Comparison of ENCODE assay signal across 24 mouse cellular contexts in the genomic region with DNA sequence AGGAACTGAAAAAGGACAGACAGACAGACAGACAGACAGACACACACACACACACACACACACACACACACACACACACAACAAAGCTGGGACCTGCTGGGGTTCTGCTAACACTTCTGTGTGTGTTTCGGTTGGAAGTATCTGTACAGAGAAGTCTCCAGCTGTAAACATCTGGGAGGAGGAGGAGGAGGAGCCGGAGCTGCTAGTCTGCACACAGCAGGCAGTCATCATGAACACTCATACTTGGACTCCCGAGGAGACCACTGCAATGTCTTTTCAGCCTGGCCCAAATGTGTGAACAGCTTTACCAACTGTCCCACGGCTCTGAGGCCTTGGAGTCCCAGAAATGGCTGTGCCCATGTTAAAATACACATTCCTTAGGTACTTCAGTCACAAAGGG. TPM values are rescaled to one million over a fixed set of nuclear protein-coding genes. Genes with fewer than 3 reads are reported as not detected.
DNase-seq lines count a peak whose midpoint lies in the region; ATAC-seq and TF ChIP-seq lines count a peak whose summit lies in the region.
"Had no signal": no experiment of that assay in that cellular context is flagged by ENCODE, and none has a peak within 500 bp of the region (broad histone marks: within the 10 kb centered on the region; RNA-seq: fewer than 3 reads in every experiment).

No protein-coding gene starts in this region.

- H3K4me1 ChIP-seq in intestine, embryonic 15.5 days (replicated peaks), result no peaks in the 10 kb centered on the region
- no peaks in the 10 kb centered on the region for H3K4me1 ChIP-seq in intestine, postnatal 0 days (replicated peaks; ENCODE audit: control insufficient read depth, insufficient read depth, low read length)
- H3K4me1 ChIP-seq in lung, embryonic 15.5 days, result peaks cover 13% of the 10 kb centered on the region; the same call in 1 of the 2 replicates
- no peaks in the 10 kb centered on the region for H3K4me1 ChIP-seq in lung, postnatal 0 days (ENCODE audit: insufficient read depth, low read depth, low read length)
- H3K4me1 ChIP-seq in midbrain, postnatal 0 days (ENCODE audit: insufficient read depth, low read length), result no peaks in the 10 kb centered on the region
- H3K4me1 ChIP-seq: forebrain, embryonic 10.5 days; hindbrain, embryonic 13.5 days; megakaryocyte, embryonic 14.5 days; midbrain, embryonic 15.5 days; neural tube, embryonic 13.5 days had no signal

- no peaks in the 10 kb centered on the region for H3K27me3 ChIP-seq in intestine, embryonic 15.5 days (replicated peaks)
- H3K27me3 ChIP-seq in intestine, postnatal 0 days (replicated peaks; ENCODE audit: control insufficient read depth, insufficient read depth, low read length), result no peaks in the 10 kb centered on the region
- no peaks in the 10 kb centered on the region for H3K27me3 ChIP-seq in lung, embryonic 15.5 days
- H3K27me3 ChIP-seq in lung, postnatal 0 days (replicated peaks; ENCODE audit: insufficient read depth, low read length), result no peaks in the 10 kb centered on the region
- H3K27me3 ChIP-seq in midbrain, postnatal 0 days (ENCODE audit: insufficient read depth, low read length), result no peaks in the 10 kb centered on the region
- H3K27me3 ChIP-seq: hindbrain, embryonic 13.5 days; megakaryocyte, embryonic 14.5 days; midbrain, embryonic 15.5 days; neural tube, embryonic 13.5 days had no signal

- H3K27ac ChIP-seq in intestine, embryonic 15.5 days, result no peak overlapping the region
- no peak overlapping the region for H3K27ac ChIP-seq in intestine, postnatal 0 days (ENCODE audit: low read depth, low read length)
- peak overlapping the region; percentile 74 for H3K27ac ChIP-seq in lung, embryonic 15.5 days
- peak overlapping the region; percentile 81 for H3K27ac ChIP-seq in lung, postnatal 0 days (ENCODE audit: low read length)
- no peak overlapping the region for H3K27ac ChIP-seq in midbrain, postnatal 0 days (ENCODE audit: low read depth, low read length)
- H3K27ac ChIP-seq: forebrain, embryonic 10.5 days; heart, adult 2 months; hindbrain, embryonic 13.5 days; layer of hippocampus, adult 2 months; midbrain, embryonic 15.5 days; neural tube, embryonic 13.5 days had no signal

- H3K36me3 ChIP-seq in intestine, embryonic 15.5 days, result no peaks in the 10 kb centered on the region
- H3K36me3 ChIP-seq in intestine, postnatal 0 days (ENCODE audit: control insufficient read depth, insufficient read depth), result 0 out of 2 replicates have a peak, but pooled peaks cover under 1% of the 10 kb centered on the region
- 0 out of 2 replicates have a peak, but pooled peaks cover 4% of the 10 kb centered on the region for H3K36me3 ChIP-seq in lung, embryonic 15.5 days
- H3K36me3 ChIP-seq in lung, postnatal 0 days (ENCODE audit: insufficient read depth, low read length), result no peaks in the 10 kb centered on the region
- H3K36me3 ChIP-seq in midbrain, postnatal 0 days (ENCODE audit: insufficient read depth, low read length), result no peaks in the 10 kb centered on the region
- H3K36me3 ChIP-seq: forebrain, embryonic 10.5 days; hindbrain, embryonic 13.5 days; midbrain, embryonic 15.5 days; neural tube, embryonic 13.5 days had no signal

- H3K4me3 ChIP-seq in intestine, embryonic 15.5 days (replicated peaks), result no peak overlapping the region
- H3K4me3 ChIP-seq in intestine, postnatal 0 days (ENCODE audit: low read depth, low read length), result no peak overlapping the region
- H3K4me3 ChIP-seq in lung, embryonic 15.5 days, result no peak overlapping the region
- no peak overlapping the region for H3K4me3 ChIP-seq in lung, postnatal 0 days (ENCODE audit: low read depth, low read length)
- no peak overlapping the region for H3K4me3 ChIP-seq in midbrain, postnatal 0 days (ENCODE audit: low read depth, low read length)
- H3K4me3 ChIP-seq: forebrain, embryonic 10.5 days; heart, adult 2 months; hindbrain, embryonic 13.5 days; layer of hippocampus, adult 2 months; megakaryocyte, embryonic 14.5 days; midbrain, embryonic 15.5 days; myocyte; neural tube, embryonic 13.5 days had no signal

- TF ChIP-seq CTCF in intestine, postnatal 0 days (IDR thresholded peaks at IDR 0.05; ENCODE audit: low read depth), result no peak
- TF ChIP-seq CTCF in lung, postnatal 0 days (IDR thresholded peaks at IDR 0.05), result no peak
- no peak for TF ChIP-seq CTCF in midbrain, postnatal 0 days (IDR thresholded peaks at IDR 0.05)

- no peak overlapping the region for H3K4me2 ChIP-seq in intestine, embryonic 15.5 days (replicated peaks)
- no peak overlapping the region for H3K4me2 ChIP-seq in intestine, postnatal 0 days (replicated peaks; ENCODE audit: low read depth)
- no peak overlapping the region for H3K4me2 ChIP-seq in lung, embryonic 15.5 days
- no peak overlapping the region for H3K4me2 ChIP-seq in lung, postnatal 0 days (replicated peaks; ENCODE audit: low read depth, low read length)
- no peak overlapping the region for H3K4me2 ChIP-seq in midbrain, postnatal 0 days (ENCODE audit: low read depth, low read length, poor library complexity, severe bottlenecking)
- H3K4me2 ChIP-seq: hindbrain, embryonic 13.5 days; midbrain, embryonic 15.5 days; neural tube, embryonic 13.5 days had no signal

- peak; percentile 48; the same call in 1 of the 2 replicates for TF ChIP-seq EP300 in lung, postnatal 0 days (IDR thresholded peaks at IDR 0.05)

- DNase-seq in lung, postnatal 0 days (ENCODE audit: low spot score), result peak; percentile 93
- DNase-seq in mesoderm, embryonic 11.5 days (ENCODE audit: low read depth, low spot score), result peak; percentile 7
- no peak for DNase-seq in midbrain, postnatal 0 days (ENCODE audit: low spot score)
- DNase-seq: adrenal gland, postnatal 10 days; cerebellum, adult 18-20 months; cerebellum, postnatal 14 days; gastrocnemius, postnatal 10 days; thymus, adult 18-20 months; thymus, postnatal 4 days had no signal

- peak; percentile 58; the same call in 1 of the 2 replicates for ATAC-seq in intestine, embryonic 15.5 days
- ATAC-seq in intestine, postnatal 0 days, result no peak
- ATAC-seq in lung, embryonic 15.5 days (ENCODE audit: borderline replicate concordance, extremely low read depth, low FRiP score, low TSS enrichment), result peak; percentile 97
- ATAC-seq in lung, postnatal 0 days, result peak; percentile 96
- no peak for ATAC-seq in midbrain, postnatal 0 days (ENCODE audit: low FRiP score)
- ATAC-seq in inflammation-experienced regulatory T-cells, adult 6 months, result no peak
- ATAC-seq: activated CD4-positive, CD25-positive, alpha-beta regulatory T cell, adult 4 months; forebrain, embryonic 16.5 days; midbrain, embryonic 15.5 days had no signal

- 42% methylated on average over 4 of the region's 4 CpGs for WGBS in intestine, embryonic 15.5 days
- WGBS in intestine, postnatal 0 days, result 66% methylated on average over 4 of the region's 4 CpGs
- 21% methylated on average over 4 of the region's 4 CpGs for WGBS in lung, embryonic 15.5 days
- 28% methylated on average over 4 of the region's 4 CpGs for WGBS in lung, postnatal 0 days
- 68% methylated on average over 4 of the region's 4 CpGs for WGBS in midbrain, postnatal 0 days

- no peaks in the 10 kb centered on the region for H3K9me3 ChIP-seq in intestine, embryonic 15.5 days
- no peaks in the 10 kb centered on the region for H3K9me3 ChIP-seq in intestine, postnatal 0 days (ENCODE audit: control insufficient read depth)
- H3K9me3 ChIP-seq in lung, embryonic 15.5 days, result no peaks in the 10 kb centered on the region
- H3K9me3 ChIP-seq in lung, postnatal 0 days (ENCODE audit: low read length), result no peaks in the 10 kb centered on the region
- H3K9me3 ChIP-seq in midbrain, postnatal 0 days (ENCODE audit: low read length), result no peaks in the 10 kb centered on the region
- H3K9me3 ChIP-seq: forebrain, embryonic 10.5 days; hindbrain, embryonic 13.5 days; megakaryocyte, embryonic 14.5 days; midbrain, embryonic 15.5 days; neural tube, embryonic 13.5 days had no signal

- no peak overlapping the region for H3K9ac ChIP-seq in intestine, embryonic 15.5 days
- no peak overlapping the region for H3K9ac ChIP-seq in intestine, postnatal 0 days (ENCODE audit: low read depth, low read length)
- no peak overlapping the region for H3K9ac ChIP-seq in lung, embryonic 15.5 days
- no peak overlapping the region for H3K9ac ChIP-seq in lung, postnatal 0 days (replicated peaks; ENCODE audit: low read depth)
- H3K9ac ChIP-seq in midbrain, postnatal 0 days (replicated peaks; ENCODE audit: low read length, poor library complexity, severe bottlenecking), result no peak overlapping the region
- H3K9ac ChIP-seq: hindbrain, embryonic 13.5 days; midbrain, embryonic 15.5 days; neural tube, embryonic 13.5 days had no signal

RNA-seq across cellular contexts. Expression of a gene that starts 18.9 kb away (rescaled TPM):
- polyA plus RNA-seq in intestine, embryonic 15.5 days (2015; fragmentation: Nextera tagmentation; extraction: Ambion mirVana), result 37.7 and 42.0 TPM in 2 replicates
- polyA plus RNA-seq in intestine, postnatal 0 days (2015; fragmentation: Nextera tagmentation; extraction: Ambion mirVana), result 18.0 and 32.7 TPM in 2 replicates
- 33.4 and 44.7 TPM in 2 replicates for polyA plus RNA-seq in lung, embryonic 15.5 days (2015; fragmentation: Nextera tagmentation; extraction: Ambion mirVana)
- 27.9 and 36.0 TPM in 2 replicates for polyA plus RNA-seq in lung, postnatal 0 days (2015; fragmentation: Nextera tagmentation; extraction: Ambion mirVana)
- 4.3 and 13.8 TPM in 2 replicates for total RNA-seq in midbrain, postnatal 0 days (2014; rRNA removed)
- polyA plus RNA-seq in midbrain, postnatal 0 days (2015; fragmentation: Nextera tagmentation; extraction: Ambion mirVana), result 13.4 and 15.4 TPM in 2 replicates
- polyA plus RNA-seq in inflammation-experienced regulatory T-cells, adult 6 months (2017; shearing (Covaris generic)), result 10 to 100 TPM; 12.3 to 17.9 (median 17.4) TPM

RNA-seq across cellular contexts. Expression of a gene that starts 25.3 kb away (rescaled TPM):
- 0.53 and 0.54 TPM in 2 replicates for polyA plus RNA-seq in intestine, embryonic 15.5 days (2015; fragmentation: Nextera tagmentation; extraction: Ambion mirVana)
- 0.44 and 0.54 TPM in 2 replicates for polyA plus RNA-seq in intestine, postnatal 0 days (2015; fragmentation: Nextera tagmentation; extraction: Ambion mirVana)
- 0.64 and 0.92 TPM in 2 replicates for polyA plus RNA-seq in lung, embryonic 15.5 days (2015; fragmentation: Nextera tagmentation; extraction: Ambion mirVana)
- 0.76 and 0.91 TPM in 2 replicates for polyA plus RNA-seq in lung, postnatal 0 days (2015; fragmentation: Nextera tagmentation; extraction: Ambion mirVana)
- 0.27 and 1.0 TPM in 2 replicates for total RNA-seq in midbrain, postnatal 0 days (2014; rRNA removed)
- polyA plus RNA-seq in midbrain, postnatal 0 days (2015; fragmentation: Nextera tagmentation; extraction: Ambion mirVana), result 0.17 and 0.35 TPM in 2 replicates
- 1 to 10 TPM in 1 of 3 experiments, under 1 TPM in 2; 0.47 to 1.1 (median 0.97) TPM for polyA plus RNA-seq in inflammation-experienced regulatory T-cells, adult 6 months (2017; shearing (Covaris generic))
- polyA plus RNA-seq: liver, embryonic 16.5 days had no signal

RNA-seq across cellular contexts. Expression of a gene that starts 49.1 kb away (rescaled TPM):
- 87.1 and 88.5 TPM in 2 replicates for polyA plus RNA-seq in intestine, embryonic 15.5 days (2015; fragmentation: Nextera tagmentation; extraction: Ambion mirVana)
- polyA plus RNA-seq in intestine, postnatal 0 days (2015; fragmentation: Nextera tagmentation; extraction: Ambion mirVana), result 94.2 and 97.2 TPM in 2 replicates
- polyA plus RNA-seq in lung, embryonic 15.5 days (2015; fragmentation: Nextera tagmentation; extraction: Ambion mirVana), result 78.4 and 80.1 TPM in 2 replicates
- 64.9 and 69.3 TPM in 2 replicates for polyA plus RNA-seq in lung, postnatal 0 days (2015; fragmentation: Nextera tagmentation; extraction: Ambion mirVana)
- 26.9 and 44.6 TPM in 2 replicates for total RNA-seq in midbrain, postnatal 0 days (2014; rRNA removed)
- polyA plus RNA-seq in midbrain, postnatal 0 days (2015; fragmentation: Nextera tagmentation; extraction: Ambion mirVana), result 51.9 and 56.9 TPM in 2 replicates
- polyA plus RNA-seq in inflammation-experienced regulatory T-cells, adult 6 months (2017; shearing (Covaris generic)), result 10 to 100 TPM; 64.0 to 81.0 (median 77.7) TPM

RNA-seq across cellular contexts. Expression of a gene that starts 49.3 kb away (rescaled TPM):
- polyA plus RNA-seq in intestine, embryonic 15.5 days (2015; fragmentation: Nextera tagmentation; extraction: Ambion mirVana), result 2.7 and 2.9 TPM in 2 replicates
- polyA plus RNA-seq in intestine, postnatal 0 days (2015; fragmentation: Nextera tagmentation; extraction: Ambion mirVana), result 0.31 and 0.70 TPM in 2 replicates
- polyA plus RNA-seq in lung, embryonic 15.5 days (2015; fragmentation: Nextera tagmentation; extraction: Ambion mirVana), result 3.3 and 4.3 TPM in 2 replicates
- 5.0 and 7.5 TPM in 2 replicates for polyA plus RNA-seq in lung, postnatal 0 days (2015; fragmentation: Nextera tagmentation; extraction: Ambion mirVana)
- 1.9 and 3.4 TPM in 2 replicates for total RNA-seq in midbrain, postnatal 0 days (2014; rRNA removed)
- 3.9 and 5.1 TPM in 2 replicates for polyA plus RNA-seq in midbrain, postnatal 0 days (2015; fragmentation: Nextera tagmentation; extraction: Ambion mirVana)
- polyA plus RNA-seq in inflammation-experienced regulatory T-cells, adult 6 months (2017; shearing (Covaris generic)), result 1 to 10 TPM in 2 of 3 experiments, under 1 TPM in 1; 0.55 to 2.9 (median 2.4) TPM

Comparison
In these comparisons a context has a peak if more than half of its experiments do, and no peak if none do; other contexts are left out.
1. ATAC-seq: peak in intestine, embryonic 15.5 days (single experiment), lung, embryonic 15.5 days (single experiment) and lung, postnatal 0 days (single experiment); none in intestine, postnatal 0 days (single experiment), midbrain, postnatal 0 days (single experiment) and inflammation-experienced regulatory T-cells, adult 6 months (single experiment).
2. H3K27ac ChIP-seq: peak in lung, embryonic 15.5 days (single experiment) and lung, postnatal 0 days (single experiment); none in intestine, embryonic 15.5 days (single experiment), intestine, postnatal 0 days (single experiment) and midbrain, postnatal 0 days (single experiment).